Mouse (Mus musculus) small intestine, adult 2 months (tissue): ENCODE results near the gene Scamp1.

ENCODE experiments used
- CTCF ChIP-seq: fragments of 200-500 bp; IDR thresholded peaks from 2 replicates; pipeline ENCODE4 v1.5.1; 2012; ENCODE audit warnings: low read depth, mild to moderate bottlenecking, control low read depth, inconsistent platforms, low read length, moderate library complexity, mixed read lengths; ENCODE audit not compliant: insufficient replicate concordance, insufficient read length; ENCODE audit errors: extremely low read depth
- POLR2A ChIP-seq: fragments of 200-500 bp; IDR thresholded peaks from 2 replicates; pipeline ENCODE4 v1.6.1; 2012; ENCODE audit warnings: low read depth, mild to moderate bottlenecking, control low read depth, inconsistent platforms, low read length, moderate library complexity

DNA sequence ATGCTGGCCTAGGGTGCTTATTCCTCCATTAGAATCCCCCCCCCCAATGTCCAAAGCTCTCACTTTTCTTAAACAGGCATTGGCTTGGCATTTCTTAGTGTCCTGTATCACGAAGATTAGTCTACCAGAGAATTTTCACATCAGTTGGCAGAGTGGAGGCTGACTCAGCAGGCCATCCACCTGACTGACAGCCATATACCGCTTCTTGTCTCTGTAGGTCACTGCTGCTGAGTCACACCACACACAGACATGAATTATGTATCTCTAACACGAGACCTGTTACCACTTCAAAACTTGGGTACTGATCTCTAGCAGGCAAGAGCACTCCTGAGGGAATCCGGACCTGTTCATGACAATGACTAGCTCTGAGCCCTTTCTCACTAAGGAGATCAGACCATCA, 23.1 kb downstream of the Scamp1 start:
- no peak for TF ChIP-seq CTCF
- TF ChIP-seq POLR2A = no peak
